Mouse (Mus musculus) hindbrain, embryonic 16.5 days (tissue): ENCODE measurements around the gene Prickle4. TPM values are rescaled to one million over a fixed set of nuclear protein-coding genes. Genes with fewer than 3 reads are reported as not detected.

ENCODE experiments used
- ATAC-seq: fragments of 200-750 bp; cut with Nextera tagmentation; 2 replicates; pipeline ENCODE4 v1.8.0; 2017; ENCODE audit warnings: moderate TSS enrichment, moderate library complexity
- H3K27ac ChIP-seq: fragments of 300-500 bp; sonication (generic); 2 replicates; pipeline ENCODE4 v1.5.1; 2014; ENCODE audit warnings: low read depth, mild to moderate bottlenecking, control low read depth, low read length, moderate library complexity
- H3K27me3 ChIP-seq: fragments of 300-500 bp; sonication (generic); replicated peaks from 2 replicates; pipeline ENCODE4 v1.6.1; 2014; ENCODE audit warnings: low read length; ENCODE audit not compliant: control insufficient read depth, insufficient read depth
- H3K36me3 ChIP-seq: fragments of 300-500 bp; sonication (generic); 2 replicates; pipeline ENCODE4 v1.6.1; 2014; ENCODE audit warnings: mild to moderate bottlenecking, low read length, moderate library complexity, mixed read lengths; ENCODE audit not compliant: control insufficient read depth, insufficient read depth
- H3K4me1 ChIP-seq: fragments of 300-500 bp; sonication (generic); 2 replicates; pipeline ENCODE4 v1.6.1; 2014; ENCODE audit warnings: low read depth, low read length; ENCODE audit not compliant: control insufficient read depth, insufficient read depth
- H3K4me2 ChIP-seq: fragments of 300-500 bp; sonication (generic); 2 replicates; pipeline ENCODE4 v1.6.1; 2014; ENCODE audit warnings: mild to moderate bottlenecking, low read length, control low read depth, moderate library complexity
- H3K4me3 ChIP-seq: fragments of 300-500 bp; sonication (generic); 2 replicates; pipeline ENCODE4 v1.5.1; 2014; ENCODE audit warnings: mild to moderate bottlenecking, low read length, control low read depth, moderate library complexity
- H3K9ac ChIP-seq: fragments of 300-500 bp; sonication (generic); 2 replicates; pipeline ENCODE4 v1.6.1; 2014; ENCODE audit warnings: low read depth, mild to moderate bottlenecking, control low read depth, low read length, moderate library complexity
- H3K9me3 ChIP-seq: fragments of 300-500 bp; sonication (generic); 2 replicates; pipeline ENCODE4 v1.6.1; 2014; ENCODE audit warnings: mild to moderate bottlenecking, low read length, moderate library complexity; ENCODE audit not compliant: control insufficient read depth
- WGBS: fragments of 180-500 bp; shearing (Covaris S2); extraction: QIAGEN DNeasy Blood & Tissue Kit; methylation state at CpG from one replicate; pipeline ENCODE4 v1.1.7; 2014; 5-methylcytosine and 5-hydroxymethylcytosine counted together
- polyA plus RNA-seq: library from polyadenylated mRNA; unstranded; fragments of >200 nt; fragmentation: Nextera tagmentation; extraction: Ambion mirVana; gene quantifications from 2 replicates; pipeline ENCODE4 v1.2.1, GENCODE M21; 2015

Gene Prickle4
- polyA plus RNA-seq, 1 experiment from 2014 or later = 1.6 TPM

GRCm38 (mm10) chr17:47736856-47737255 is 42.3 kb upstream of the Prickle4 start, which contains the start of gene Tfeb:
TSS of gene Tfeb (plus strand) at chr17:47737030.
- peaks cover 10% of the 10 kb centered on the region; the same call in 1 of the 2 replicates for H3K27me3 ChIP-seq
- H3K9me3 ChIP-seq = no peaks in the 10 kb centered on the region
- peak within 1 kb of the TSS; percentile 72 for H3K9ac ChIP-seq
- H3K4me3 ChIP-seq = peak within 1 kb of the TSS; percentile 64
- peak within 1 kb of the TSS; percentile 58 for H3K27ac ChIP-seq
- H3K4me2 ChIP-seq = peak within 1 kb of the TSS; percentile 92
- ATAC-seq = peak; percentile 71
- no peaks in the 10 kb centered on the region for H3K36me3 ChIP-seq
- H3K4me1 ChIP-seq = peaks cover 15% of the 10 kb centered on the region
- under 1% methylated on average over 42 of the region's 47 CpGs for WGBS

GRCm38 (mm10) chr17:47735553-47736100 is 41.1 kb upstream of the Prickle4 start:
- peaks cover 10% of the 10 kb centered on the region; the same call in 1 of the 2 replicates for H3K27me3 ChIP-seq
- H3K4me2 ChIP-seq = no peak overlapping the region
- no peak for ATAC-seq
- 75% methylated on average over 14 of the region's 14 CpGs for WGBS
- H3K4me1 ChIP-seq = peaks cover 15% of the 10 kb centered on the region
- H3K27ac ChIP-seq = no peak overlapping the region
- no peak overlapping the region for H3K9ac ChIP-seq
- H3K9me3 ChIP-seq = no peaks in the 10 kb centered on the region
- no peaks in the 10 kb centered on the region for H3K36me3 ChIP-seq
- H3K4me3 ChIP-seq = no peak overlapping the region

- 51% methylated on average over 24 of the region's 24 CpGs for WGBS
These were observed 36.4 kb upstream of the Prickle4 start for GRCm38 (mm10) chr17:47730633-47731575.

GRCm38 (mm10) chr17:47726566-47726965 is 32.0 kb upstream of the Prickle4 start, which contains the start of gene Pgc:
TSS of gene Pgc (plus strand) at chr17:47726842.
- Histone ChIP-seq H3K9me3 (no peaks in the 10 kb centered on the region), H3K27ac (no peak within 1 kb of the TSS), H3K9ac (no peak within 1 kb of the TSS), H3K4me1 (no peaks in the 10 kb centered on the region), H3K4me2 (no peak within 1 kb of the TSS), H3K36me3 (no peaks in the 10 kb centered on the region), H3K27me3 (no peaks in the 10 kb centered on the region), H3K4me3 (no peak within 1 kb of the TSS)
- no peak for ATAC-seq
- 86% methylated on average over 11 of the region's 11 CpGs for WGBS

More at GRCm38 (mm10) chr17:47730633-47731575, 36.4 kb upstream of the Prickle4 start:
- Histone ChIP-seq H3K27ac (no peak overlapping the region), H3K36me3 (no peaks in the 10 kb centered on the region), H3K27me3 (no peaks in the 10 kb centered on the region), H3K4me2 (no peak overlapping the region), H3K4me3 (no peak overlapping the region), H3K9me3 (no peaks in the 10 kb centered on the region), H3K9ac (no peak overlapping the region), H3K4me1 (no peaks in the 10 kb centered on the region)
- ATAC-seq = no peak

GRCm38 (mm10) chr17:47721183-47721582 is 26.6 kb upstream of the Prickle4 start:
- Histone ChIP-seq H3K36me3 (no peaks in the 10 kb centered on the region), H3K4me3 (no peak overlapping the region), H3K9me3 (no peaks in the 10 kb centered on the region), H3K27me3 (no peaks in the 10 kb centered on the region), H3K4me1 (no peaks in the 10 kb centered on the region), H3K27ac (no peak overlapping the region), H3K4me2 (no peak overlapping the region), H3K9ac (no peak overlapping the region)
- no peak for ATAC-seq
- WGBS = 82% methylated on average over 4 of the region's 4 CpGs

GRCm38 (mm10) chr17:47715037-47715436 is 20.5 kb upstream of the Prickle4 start:
- no peak overlapping the region for H3K27ac ChIP-seq
- no peaks in the 10 kb centered on the region for H3K27me3 ChIP-seq
- 56% methylated on average over 3 of the region's 3 CpGs for WGBS
- no peak for ATAC-seq
- no peak overlapping the region for H3K4me3 ChIP-seq
- no peak overlapping the region for H3K4me2 ChIP-seq
- no peaks in the 10 kb centered on the region for H3K4me1 ChIP-seq
- no peaks in the 10 kb centered on the region for H3K36me3 ChIP-seq
- no peak overlapping the region for H3K9ac ChIP-seq
- no peaks in the 10 kb centered on the region for H3K9me3 ChIP-seq

GRCm38 (mm10) chr17:47712889-47713571 is 18.5 kb upstream of the Prickle4 start:
- Histone ChIP-seq H3K9me3 (no peaks in the 10 kb centered on the region), H3K27me3 (no peaks in the 10 kb centered on the region), H3K4me2 (peak overlapping the region; percentile 32), H3K27ac (peak overlapping the region; percentile 48; the same call in 1 of the 2 replicates), H3K36me3 (no peaks in the 10 kb centered on the region), H3K9ac (peak overlapping the region; percentile 22; the same call in 1 of the 2 replicates), H3K4me3 (no peak overlapping the region; the same call in 1 of the 2 replicates), H3K4me1 (no peaks in the 10 kb centered on the region)
- WGBS = 42% methylated on average over 12 of the region's 22 CpGs
- peak; percentile 59 for ATAC-seq

- Histone ChIP-seq H3K4me2 (no peak overlapping the region), H3K4me1 (no peaks in the 10 kb centered on the region), H3K4me3 (no peak overlapping the region), H3K27me3 (no peaks in the 10 kb centered on the region), H3K9me3 (no peaks in the 10 kb centered on the region), H3K27ac (no peak overlapping the region), H3K36me3 (no peaks in the 10 kb centered on the region), H3K9ac (no peak overlapping the region)
- ATAC-seq = no peak
- 74% methylated on average over 6 of the region's 6 CpGs for WGBS
These were observed 17.3 kb upstream of the Prickle4 start for GRCm38 (mm10) chr17:47711883-47712282.

GRCm38 (mm10) chr17:47710036-47710435 is 15.5 kb upstream of the Prickle4 start:
- no peak overlapping the region for H3K4me3 ChIP-seq
- no peaks in the 10 kb centered on the region for H3K27me3 ChIP-seq
- no peak overlapping the region for H3K4me2 ChIP-seq
- no peak overlapping the region for H3K9ac ChIP-seq
- 80% methylated on average over 3 of the region's 3 CpGs for WGBS
- H3K4me1 ChIP-seq = no peaks in the 10 kb centered on the region
- ATAC-seq = no peak
- no peaks in the 10 kb centered on the region for H3K36me3 ChIP-seq
- H3K9me3 ChIP-seq = no peaks in the 10 kb centered on the region
- H3K27ac ChIP-seq = no peak overlapping the region
